In genomic region chr5:29036636-29037035, GRCm38 (mm10) we compare ENCODE assay signal across 10 mouse cellular contexts.
DNase-seq lines count a peak whose midpoint lies in the region; ATAC-seq and TF ChIP-seq lines count a peak whose summit lies in the region.
"Had no signal": no experiment of that assay in that cellular context is flagged by ENCODE, and none has a peak within 500 bp of the region (broad histone marks: within the 10 kb centered on the region; RNA-seq: fewer than 3 reads in every experiment).

No protein-coding gene starts in this region.

- no peak overlapping the region for H3K27ac ChIP-seq in heart, embryonic 10.5 days
- H3K27ac ChIP-seq in heart, embryonic 11.5 days (ENCODE audit: low read depth, low read length) = no peak overlapping the region
- H3K27ac ChIP-seq in CH12.LX (ENCODE audit: insufficient read depth, low read depth) = no peak overlapping the region
- H3K27ac ChIP-seq: heart, embryonic 15.5 days had no signal

- WGBS in heart, embryonic 10.5 days = 73% methylated on average over 20 of the region's 20 CpGs
- 70% methylated on average over 20 of the region's 20 CpGs for WGBS in heart, embryonic 11.5 days (ENCODE audit: insufficient replicate concordance)

- H3K27me3 ChIP-seq in heart, embryonic 10.5 days (ENCODE audit: insufficient read depth, poor library complexity, severe bottlenecking) = no peaks in the 10 kb centered on the region
- H3K27me3 ChIP-seq in heart, embryonic 11.5 days (ENCODE audit: control insufficient read depth, insufficient read depth, low read length) = no peaks in the 10 kb centered on the region
- no peaks in the 10 kb centered on the region for H3K27me3 ChIP-seq in CH12.LX (replicated peaks)
- H3K27me3 ChIP-seq: heart, embryonic 15.5 days had no signal

- no peak overlapping the region for H3K4me2 ChIP-seq in heart, embryonic 11.5 days
- no peak overlapping the region for H3K4me2 ChIP-seq in CH12.LX (ENCODE audit: insufficient read depth, low read depth, poor library complexity, severe bottlenecking)
- H3K4me2 ChIP-seq: heart, embryonic 15.5 days had no signal

- no peak overlapping the region for H3K9ac ChIP-seq in heart, embryonic 11.5 days (ENCODE audit: low read depth, low read length)
- no peak overlapping the region for H3K9ac ChIP-seq in CH12.LX (ENCODE audit: insufficient read depth, low read depth)
- H3K9ac ChIP-seq: heart, embryonic 15.5 days had no signal

- dilution Hi-C loops in CH12.LX (cut with MboI; ENCODE audit: extremely low pct_ligation_motif_present, extremely low pct_unique_long_range_greater_than_20kb, low sequenced_read_pairs) = no loop called here

- no peak overlapping the region for H3K4me3 ChIP-seq in heart, embryonic 10.5 days
- no peak overlapping the region for H3K4me3 ChIP-seq in heart, embryonic 11.5 days (ENCODE audit: low read depth, low read length)
- no peak overlapping the region for H3K4me3 ChIP-seq in CH12.LX (replicated peaks in 1 of 3; ENCODE audit: low read depth in 2 of 3, low read length in 2 of 3, poor library complexity in 1 of 3)
- H3K4me3 ChIP-seq: heart, embryonic 15.5 days; myocyte had no signal

- ATAC-seq in heart, embryonic 11.5 days (replicated peaks; ENCODE audit: insufficient number of reproducible peaks, low FRiP score, low TSS enrichment) = no peak

- no peaks in the 10 kb centered on the region for H3K9me3 ChIP-seq in heart, embryonic 10.5 days
- no peaks in the 10 kb centered on the region for H3K9me3 ChIP-seq in heart, embryonic 11.5 days (replicated peaks; ENCODE audit: control insufficient read depth, low read length)
- no peaks in the 10 kb centered on the region for H3K9me3 ChIP-seq in CH12.LX (replicated peaks; ENCODE audit: low read length)
- H3K9me3 ChIP-seq: heart, embryonic 15.5 days had no signal

- no peak for TF ChIP-seq POLR2A in CH12.LX (IDR thresholded peaks at IDR 0.05; ENCODE audit: low read depth, low read length)

- in situ Hi-C loops in CH12.LX (cut with MboI; ENCODE audit: low pct_ligation_motif_present, low pct_unique_long_range_greater_than_20kb, low sequenced_read_pairs) = loop anchor here (25.0 kb wide), 1 partner anchor 574 kb away; the partner anchor contains the start of gene Shh

- no peaks in the 10 kb centered on the region for H3K79me2 ChIP-seq in CH12.LX (replicated peaks; ENCODE audit: control insufficient read depth, extremely low read depth, insufficient read depth, poor library complexity, severe bottlenecking)

- TF ChIP-seq RAD21 in CH12.LX (IDR thresholded peaks at IDR 0.05; ENCODE audit: low read depth, low read length) = peak; percentile 36

- peak; percentile 51 for DNase-seq in heart, embryonic 10.5 days (ENCODE audit: low spot score)
- DNase-seq in CH12.LX (ENCODE audit: extremely low read depth) = peak; percentile 23
- peak; percentile 40 for DNase-seq in brain, embryonic 18.5 days (ENCODE audit: low read depth, low spot score)
- peak; percentile 16 to 72 for DNase-seq in kidney, postnatal 36 days
- peak; percentile 15 to 44 for DNase-seq in lung, adult 18-20 months
- DNase-seq in c-Kit-positive CD71-positive TER-119-positive erythroid progenitor cells, embryonic 14.5 days (ENCODE audit: low spot score) = no peak
- no peak for DNase-seq in thymus, postnatal 36 days

- no peak for TF ChIP-seq EP300 in CH12.LX (IDR thresholded peaks at IDR 0.05; ENCODE audit: low read length)

- H3K4me1 ChIP-seq in heart, embryonic 10.5 days = peaks cover 17% of the 10 kb centered on the region; the same call in 1 of the 2 replicates
- H3K4me1 ChIP-seq in heart, embryonic 11.5 days (ENCODE audit: control insufficient read depth, insufficient read depth, low read length) = no peaks in the 10 kb centered on the region; the same call in 1 of the 2 replicates
- no peaks in the 10 kb centered on the region for H3K4me1 ChIP-seq in CH12.LX (ENCODE audit: control insufficient read depth in 1 of 2, insufficient read depth in 2 of 2)

- no peaks in the 10 kb centered on the region for H3K36me3 ChIP-seq in heart, embryonic 10.5 days
- no peaks in the 10 kb centered on the region for H3K36me3 ChIP-seq in heart, embryonic 11.5 days (ENCODE audit: control insufficient read depth, insufficient read depth, low read length)
- no peaks in the 10 kb centered on the region for H3K36me3 ChIP-seq in CH12.LX (replicated peaks in 1 of 2; ENCODE audit: control insufficient read depth in 1 of 2, insufficient read depth in 1 of 2, low read length in 1 of 2)
- H3K36me3 ChIP-seq: heart, embryonic 15.5 days had no signal

- peak in 1 of 2 experiments; percentile 53; a peak in 2 of 4 replicates for TF ChIP-seq CTCF in CH12.LX (conservative IDR thresholded peaks at IDR 0.05 in 1 of 2, IDR thresholded peaks at IDR 0.05 in 1 of 2; ENCODE audit: low read depth in 2 of 2, low read length in 2 of 2)

TF ChIP-seq in CH12.LX, 34 proteins besides CTCF, POLR2A, EP300 and RAD21:
- no peak for TF ChIP-seq ELF1 (IDR thresholded peaks at IDR 0.05; ENCODE audit: low read depth, low read length)
- peak; percentile 49 for TF ChIP-seq SMC3 (IDR thresholded peaks at IDR 0.05; ENCODE audit: low read depth, low read length)

Comparison
In these comparisons a context has a peak if more than half of its experiments do, and no peak if none do; other contexts are left out.
1. DNase-seq: peak in heart, embryonic 10.5 days (single experiment), CH12.LX (single experiment), brain, embryonic 18.5 days (single experiment), kidney, postnatal 36 days (2 of 2) and lung, adult 18-20 months (2 of 2); none in c-Kit-positive CD71-positive TER-119-positive erythroid progenitor cells, embryonic 14.5 days (single experiment) and thymus, postnatal 36 days (0 of 2).